ENCODE assay signal across 9 mouse cellular contexts in genomic region chr7:130036845-130037572, GRCm38 (mm10).
DNase-seq lines count a peak whose midpoint lies in the region; ATAC-seq and TF ChIP-seq lines count a peak whose summit lies in the region.
"Had no signal": no experiment of that assay in that cellular context is flagged by ENCODE, and none has a peak within 500 bp of the region (broad histone marks: within the 10 kb centered on the region; RNA-seq: fewer than 3 reads in every experiment).

No protein-coding gene starts in this region.

- H3K27ac ChIP-seq in hindbrain, postnatal 0 days, result peak overlapping the region; percentile 56; the same call in 1 of the 2 replicates
- H3K27ac ChIP-seq in hindbrain, embryonic 16.5 days (ENCODE audit: low read depth, low read length), result no peak overlapping the region
- peak overlapping the region; percentile 66 for H3K27ac ChIP-seq in embryonic facial prominence, embryonic 13.5 days

- no peak overlapping the region for H3K9ac ChIP-seq in hindbrain, postnatal 0 days (replicated peaks; ENCODE audit: low read length)
- no peak overlapping the region for H3K9ac ChIP-seq in hindbrain, embryonic 16.5 days (ENCODE audit: low read depth, low read length)
- no peak overlapping the region for H3K9ac ChIP-seq in embryonic facial prominence, embryonic 13.5 days

- no peak for ATAC-seq in hindbrain, postnatal 0 days
- no peak for ATAC-seq in hindbrain, embryonic 16.5 days
- ATAC-seq in embryonic facial prominence, embryonic 13.5 days (ENCODE audit: insufficient number of reproducible peaks, insufficient read depth, low FRiP score, low TSS enrichment, low read depth), result peak; percentile 38; the same call in 1 of the 2 replicates

- H3K4me3 ChIP-seq in hindbrain, postnatal 0 days (ENCODE audit: low read length), result no peak overlapping the region
- H3K4me3 ChIP-seq in hindbrain, embryonic 16.5 days (ENCODE audit: low read length), result no peak overlapping the region
- H3K4me3 ChIP-seq in embryonic facial prominence, embryonic 13.5 days, result no peak overlapping the region

- H3K4me1 ChIP-seq in hindbrain, postnatal 0 days (ENCODE audit: insufficient read depth, low read length), result peaks cover 7% of the 10 kb centered on the region; the same call in 1 of the 2 replicates
- H3K4me1 ChIP-seq in hindbrain, embryonic 16.5 days (ENCODE audit: control insufficient read depth, insufficient read depth, low read depth, low read length), result no peaks in the 10 kb centered on the region; the same call in 1 of the 2 replicates
- peaks cover 24% of the 10 kb centered on the region for H3K4me1 ChIP-seq in embryonic facial prominence, embryonic 13.5 days

- no peaks in the 10 kb centered on the region for H3K36me3 ChIP-seq in hindbrain, postnatal 0 days (ENCODE audit: insufficient read depth, low read length)
- H3K36me3 ChIP-seq in hindbrain, embryonic 16.5 days (ENCODE audit: control insufficient read depth, insufficient read depth, low read length), result no peaks in the 10 kb centered on the region
- no peaks in the 10 kb centered on the region for H3K36me3 ChIP-seq in embryonic facial prominence, embryonic 13.5 days

- TF ChIP-seq CTCF in hindbrain, postnatal 0 days (IDR thresholded peaks at IDR 0.05; ENCODE audit: low read depth), result no peak

- no peak for DNase-seq in hindbrain, postnatal 0 days (ENCODE audit: low spot score)
- peak; percentile 65 for DNase-seq in adipocyte (ENCODE audit: low spot score)
- DNase-seq in lung, postnatal 10 days, result peak; percentile 33
- no peak for DNase-seq in MN1 (ENCODE audit: low spot score)
- no peak for DNase-seq in testis, postnatal 14 days (ENCODE audit: low spot score)
- DNase-seq: kidney, adult 2 months; right cerebral cortex, postnatal 14 days had no signal

- no peaks in the 10 kb centered on the region for H3K9me3 ChIP-seq in hindbrain, postnatal 0 days (ENCODE audit: low read length)
- no peaks in the 10 kb centered on the region for H3K9me3 ChIP-seq in hindbrain, embryonic 16.5 days (ENCODE audit: control insufficient read depth, low read length)
- H3K9me3 ChIP-seq in embryonic facial prominence, embryonic 13.5 days, result no peaks in the 10 kb centered on the region

- no peak overlapping the region for H3K4me2 ChIP-seq in hindbrain, postnatal 0 days (ENCODE audit: low read depth, low read length)
- H3K4me2 ChIP-seq in hindbrain, embryonic 16.5 days (ENCODE audit: low read length), result no peak overlapping the region
- H3K4me2 ChIP-seq in embryonic facial prominence, embryonic 13.5 days, result no peak overlapping the region

- WGBS in hindbrain, postnatal 0 days, result 56% methylated on average over 8 of the region's 8 CpGs
- WGBS in hindbrain, embryonic 16.5 days, result 60% methylated on average over 8 of the region's 8 CpGs
- WGBS in embryonic facial prominence, embryonic 13.5 days, result 43% methylated on average over 8 of the region's 8 CpGs

- H3K27me3 ChIP-seq in hindbrain, postnatal 0 days (ENCODE audit: insufficient read depth, low read length), result no peaks in the 10 kb centered on the region
- H3K27me3 ChIP-seq in hindbrain, embryonic 16.5 days (replicated peaks; ENCODE audit: control insufficient read depth, insufficient read depth, low read length), result no peaks in the 10 kb centered on the region
- H3K27me3 ChIP-seq in embryonic facial prominence, embryonic 13.5 days, result no peaks in the 10 kb centered on the region

Comparison
In these comparisons a context has a peak if more than half of its experiments do, and no peak if none do; other contexts are left out.
1. DNase-seq: peak in adipocyte (single experiment) and lung, postnatal 10 days (single experiment); none in hindbrain, postnatal 0 days (single experiment), MN1 (single experiment) and testis, postnatal 14 days (single experiment).